Mouse (Mus musculus) spleen, embryonic (tissue): Measurements from ENCODE around the gene Ccdc189.

Experiments
- CTCF ChIA-PET: fragments of 350-600 bp; sonication (Branson Sonifier 250); formaldehyde crosslinking; loops from one replicate; lab custom pipeline; 2022; lab: Charles Lee

Gene Ccdc189

GRCm38 (mm10) chr7:127588011-127588871 lies at the start of gene Ccdc189, which contains the start of gene Rnf40:
Gene Ccdc189 (minus strand): TSS chr7:127588595.
Gene Rnf40 (plus strand): TSS chr7:127588767.
- CTCF ChIA-PET = no interaction called here

- CTCF ChIA-PET = no interaction called here
Measured at GRCm38 (mm10) chr7:127636963-127637362, 48.6 kb upstream of the Ccdc189 start.

- CTCF ChIA-PET = interaction anchor here (0.5 kb wide), 1 partner anchor 205 kb away, joined by 5 read pairs; no protein-coding TSS in a partner anchor
Measured at GRCm38 (mm10) chr7:127631416-127631815, 43.0 kb upstream of the Ccdc189 start.

- CTCF ChIA-PET = no interaction called here
Measured at GRCm38 (mm10) chr7:127628646-127629045, 40.3 kb upstream of the Ccdc189 start.

GRCm38 (mm10) chr7:127626471-127626870 lies 38.1 kb upstream of the Ccdc189 start:
- CTCF ChIA-PET = no interaction called here

GRCm38 (mm10) chr7:127626039-127626438 lies 37.6 kb upstream of the Ccdc189 start:
- CTCF ChIA-PET = no interaction called here

- CTCF ChIA-PET = interaction anchor here (0.7 kb wide), 1 partner anchor 47 kb away, joined by 6 read pairs; no protein-coding TSS in a partner anchor
Measured at GRCm38 (mm10) chr7:127618402-127618801, 30.0 kb upstream of the Ccdc189 start.

GRCm38 (mm10) chr7:127617962-127618361 lies 29.6 kb upstream of the Ccdc189 start:
- CTCF ChIA-PET = interaction anchor here (0.7 kb wide), 1 partner anchor 46 kb away, joined by 6 read pairs; no protein-coding TSS in a partner anchor

GRCm38 (mm10) chr7:127616881-127617280 lies 28.5 kb upstream of the Ccdc189 start:
- CTCF ChIA-PET = no interaction called here

GRCm38 (mm10) chr7:127616336-127616735 lies 27.9 kb upstream of the Ccdc189 start:
- CTCF ChIA-PET = no interaction called here

- CTCF ChIA-PET = interaction anchor here (0.5 to 0.6 kb wide), 2 partner anchors 259 to 835 kb away, joined by 3 read pairs; no protein-coding TSS in a partner anchor
Measured at GRCm38 (mm10) chr7:127614891-127615843, 26.8 kb upstream of the Ccdc189 start, which contains the start of gene Zfp629. Gene Zfp629 (minus strand): TSS chr7:127615797.

GRCm38 (mm10) chr7:127614511-127614890 lies 26.1 kb upstream of the Ccdc189 start:
- CTCF ChIA-PET = interaction anchor here (0.5 to 0.6 kb wide), 2 partner anchors 260 to 834 kb away, joined by 3 read pairs; no protein-coding TSS in a partner anchor

GRCm38 (mm10) chr7:127614091-127614490 lies 25.7 kb upstream of the Ccdc189 start:
- CTCF ChIA-PET = interaction anchor here (0.5 kb wide), 1 partner anchor 260 kb away, joined by 3 read pairs; no protein-coding TSS in a partner anchor

- CTCF ChIA-PET = no interaction called here
Measured at GRCm38 (mm10) chr7:127613501-127613900, 25.1 kb upstream of the Ccdc189 start.

GRCm38 (mm10) chr7:127611561-127611960 lies 23.2 kb upstream of the Ccdc189 start:
- CTCF ChIA-PET = no interaction called here

GRCm38 (mm10) chr7:127611011-127611410 lies 22.6 kb upstream of the Ccdc189 start:
- CTCF ChIA-PET = no interaction called here

- CTCF ChIA-PET = no interaction called here
Measured at GRCm38 (mm10) chr7:127607150-127607549, 18.8 kb upstream of the Ccdc189 start.

GRCm38 (mm10) chr7:127604256-127604655 lies 15.9 kb upstream of the Ccdc189 start:
- CTCF ChIA-PET = no interaction called here

GRCm38 (mm10) chr7:127602903-127603302 lies 14.5 kb upstream of the Ccdc189 start:
- CTCF ChIA-PET = no interaction called here

GRCm38 (mm10) chr7:127601735-127602134 lies 13.3 kb upstream of the Ccdc189 start:
- CTCF ChIA-PET = interaction anchor here (0.6 kb wide), 1 partner anchor 282 kb away, joined by 3 read pairs; no protein-coding TSS in a partner anchor

- CTCF ChIA-PET = no interaction called here
Measured at GRCm38 (mm10) chr7:127600612-127601011, 12.2 kb upstream of the Ccdc189 start.
